Mouse (Mus musculus): ENCODE measurements at regions not wholly inside any gene's neighbourhood (a gene's known extent, or its start where the extent isn't known, plus 50 kb on each side); places are given as distances from the start of the nearest gene placed in this dataset.

- DNase-seq = no peak
Observed at GRCm38 (mm10) chr2:11853210-11853973, 75.7 kb downstream of the Ankrd16 start.

DNA sequence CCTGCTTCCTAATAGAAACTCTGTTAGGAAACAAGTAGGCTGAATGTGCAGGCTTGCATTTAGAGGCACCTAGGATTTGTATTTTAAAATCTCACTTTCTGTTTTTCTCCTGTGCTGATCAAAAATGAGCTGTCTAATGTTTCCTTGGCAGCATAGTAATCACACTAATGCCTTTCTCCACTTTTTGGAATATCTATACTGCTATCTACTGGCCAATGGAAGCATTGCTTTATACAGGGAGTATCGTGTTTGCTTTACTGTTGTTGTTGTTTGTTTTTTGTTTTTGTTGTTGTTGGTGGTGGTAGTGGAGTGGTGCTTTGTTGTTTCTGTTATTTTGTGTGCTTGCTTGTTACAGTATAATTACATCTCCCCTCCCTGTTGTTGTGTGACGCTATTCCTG, 92.3 kb downstream of the Ankrd16 start:
- DNase-seq = no peak

DNA sequence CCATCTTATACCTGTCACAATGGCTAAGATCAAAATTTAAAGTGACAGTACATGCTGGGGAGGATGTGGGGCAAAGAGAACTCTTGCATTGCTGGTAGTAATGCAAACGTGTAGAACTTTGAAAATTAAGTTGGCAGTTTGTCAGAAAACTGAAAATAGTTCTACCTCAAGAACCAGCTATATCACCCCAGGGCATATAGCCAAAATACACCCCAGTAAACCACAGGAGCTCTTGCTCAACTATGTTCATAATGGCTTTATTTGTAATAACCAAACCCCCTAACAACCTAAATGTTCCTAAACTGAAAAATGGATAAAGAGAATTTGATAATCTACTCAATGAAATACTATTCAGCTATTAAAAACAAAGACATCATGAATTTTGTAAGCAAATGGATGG, 102.3 kb downstream of the Ankrd16 start:
- no peak for DNase-seq

DNA sequence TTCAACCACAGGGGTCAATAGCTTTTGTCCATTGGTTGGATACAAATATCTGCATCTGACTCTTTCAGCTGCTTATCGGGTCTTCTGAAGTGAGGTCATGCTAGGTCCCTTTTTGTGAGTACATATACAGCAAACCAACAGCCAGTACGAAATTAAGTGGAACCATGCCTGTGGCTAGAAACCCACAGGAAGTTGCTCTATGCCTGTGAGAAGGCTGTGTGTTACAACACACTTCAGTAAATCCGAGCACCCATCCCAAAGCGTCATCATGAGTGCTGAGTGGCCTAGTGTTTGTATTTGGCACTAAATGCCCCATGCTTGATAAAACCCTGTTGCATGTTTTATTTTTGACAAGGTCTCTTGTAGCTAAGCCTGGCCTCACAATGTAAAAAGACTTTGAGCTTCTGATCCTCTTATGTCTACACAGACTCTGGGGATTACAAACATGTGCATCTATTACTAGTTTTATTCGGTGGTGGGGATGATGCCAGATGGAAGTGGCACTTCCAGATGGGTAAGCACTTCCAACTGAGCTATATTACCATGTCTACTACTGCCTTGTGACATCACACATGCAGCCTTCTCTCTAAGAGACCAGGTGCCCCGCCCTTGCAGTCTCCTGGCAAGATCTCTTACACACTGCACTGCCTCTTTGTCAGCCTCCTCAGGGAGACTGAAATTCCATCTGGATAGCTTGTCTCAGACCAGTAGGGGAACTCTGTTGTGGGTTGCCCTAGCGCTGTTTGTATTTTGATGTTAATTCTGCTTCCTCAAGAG, 117.3 kb downstream of the Ankrd16 start:
- no peak for DNase-seq

DNA sequence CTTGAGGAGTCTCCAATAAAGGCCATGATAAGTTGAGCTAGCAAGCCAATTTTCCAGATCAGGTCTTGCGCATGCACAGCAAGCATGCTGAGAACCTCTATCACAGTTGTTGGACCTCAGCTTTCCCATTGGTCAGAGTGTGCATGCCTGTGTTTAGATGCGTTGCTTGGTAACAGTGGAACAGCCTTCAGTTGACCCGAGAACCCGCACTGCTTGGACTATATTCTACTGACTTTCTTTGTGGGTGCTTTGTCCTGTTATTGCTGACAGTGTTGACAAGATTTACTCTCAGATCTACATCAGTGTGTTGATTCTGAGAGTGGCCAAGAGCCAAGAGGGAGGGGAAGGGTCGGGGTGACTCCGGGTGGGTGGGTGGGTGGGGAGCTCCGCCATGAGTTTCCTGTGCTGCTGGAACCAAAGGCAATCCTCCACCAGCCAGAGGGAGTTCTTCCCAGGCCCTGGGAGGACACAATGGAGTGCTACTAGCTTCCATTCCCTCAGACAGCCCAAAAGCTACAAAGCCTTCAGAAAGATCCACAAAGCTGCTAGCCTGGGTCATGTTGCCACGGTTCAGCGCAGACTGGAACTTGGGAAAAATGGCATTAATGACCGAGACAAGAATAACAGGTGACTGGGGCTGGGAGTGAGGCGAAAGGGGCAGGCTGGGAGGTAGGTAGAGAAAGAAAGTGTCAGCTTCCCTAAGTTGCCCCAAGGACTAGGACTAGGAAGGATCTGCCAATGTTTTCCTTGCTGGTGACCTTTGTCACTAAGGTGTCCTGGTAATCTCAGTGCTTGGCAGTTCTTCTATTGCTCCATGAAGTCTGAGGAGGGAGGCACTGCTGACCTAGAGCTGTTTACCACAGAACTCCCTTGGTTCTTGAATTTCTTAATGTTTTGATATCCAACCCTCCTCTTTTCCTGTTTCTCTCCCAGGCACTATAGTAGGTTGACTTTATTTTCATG, 122.3 kb downstream of the Ankrd16 start:
- DNase-seq = no peak

DNA sequence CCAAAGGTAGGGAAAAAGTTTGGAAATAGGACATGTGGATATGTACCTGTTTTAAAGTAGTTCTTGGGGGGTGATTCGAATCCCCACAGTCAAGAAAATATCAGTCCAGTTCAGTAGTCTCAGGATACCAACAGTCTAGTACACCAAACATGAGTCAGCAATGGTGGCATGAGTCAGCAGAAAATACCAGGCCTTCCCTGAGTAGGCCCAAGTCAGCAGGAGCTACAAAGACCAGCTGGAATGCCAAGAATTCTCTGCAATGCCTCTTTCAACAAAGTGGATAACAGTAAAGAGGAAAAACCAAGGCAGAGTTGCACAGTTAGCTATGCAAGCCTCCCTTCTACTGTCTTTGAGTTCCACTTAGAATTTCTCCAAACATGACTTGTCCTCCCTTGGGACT, 137.1 kb downstream of the Ankrd16 start:
- DNase-seq = no peak

DNA sequence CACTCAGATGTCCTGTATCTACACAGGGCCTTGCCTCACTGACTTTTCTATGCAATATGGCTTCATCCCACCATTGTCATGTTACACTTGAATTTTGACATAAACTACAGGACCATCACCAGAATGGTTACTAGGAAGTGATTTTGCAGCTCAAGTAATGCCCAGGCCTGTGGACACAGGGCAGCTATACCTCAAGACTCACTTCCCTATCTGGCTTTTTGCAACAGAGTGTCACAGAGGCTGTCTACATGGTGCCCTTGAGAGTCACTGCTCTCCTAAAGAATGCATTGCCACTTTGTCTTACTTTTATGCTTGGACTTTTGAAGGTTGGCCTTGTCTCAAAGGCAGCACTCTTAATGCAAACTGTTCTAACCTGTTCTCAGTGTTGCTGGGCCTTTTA, 139.7 kb downstream of the Ankrd16 start:
- no peak for DNase-seq

DNA sequence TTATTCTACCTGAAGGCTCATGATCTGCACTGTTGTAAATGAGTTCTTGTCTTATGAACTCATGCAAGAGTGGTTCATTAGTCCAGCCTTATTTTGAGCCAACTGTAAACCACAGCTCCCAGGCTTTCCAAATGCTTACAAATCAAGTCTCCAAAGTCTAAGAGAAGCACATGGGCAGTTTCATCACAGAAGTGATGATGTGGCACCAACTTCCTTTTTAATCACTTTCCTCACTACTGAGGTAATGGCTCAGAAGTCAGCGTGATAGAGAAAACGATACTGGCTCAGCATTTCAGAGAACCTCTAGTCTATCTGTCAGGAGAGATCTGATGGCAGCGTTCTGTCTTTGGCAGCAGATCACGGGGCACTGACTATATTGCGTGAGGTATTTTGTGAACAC, 140.4 kb downstream of the Ankrd16 start:
- DNase-seq = no peak

GRCm38 (mm10) chr2:11960777-11961176, 183.1 kb downstream of the Ankrd16 start:
- DNase-seq = no peak

GRCm38 (mm10) chr2:11965374-11965773, 187.7 kb downstream of the Ankrd16 start:
- no peak for DNase-seq

DNA sequence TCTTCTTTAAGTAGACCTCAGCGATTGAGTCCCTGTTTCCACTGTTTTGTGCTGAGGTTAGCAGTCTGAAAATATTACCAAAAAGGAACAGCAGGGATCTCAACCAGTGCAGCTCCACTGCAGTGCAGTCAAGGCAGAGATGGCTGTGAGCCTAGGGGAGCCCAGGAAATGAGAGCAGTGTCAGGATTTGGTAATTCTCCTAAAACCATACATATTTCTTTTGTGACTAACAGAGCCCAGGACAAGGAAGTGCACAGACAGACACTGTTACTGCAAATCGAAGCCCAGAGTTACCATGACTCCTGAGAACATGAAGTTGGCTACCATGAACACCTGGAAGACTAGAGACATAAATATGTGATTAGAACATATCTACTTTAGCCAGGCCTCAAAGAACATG, 189.3 kb downstream of the Ankrd16 start:
- no peak for DNase-seq

DNA sequence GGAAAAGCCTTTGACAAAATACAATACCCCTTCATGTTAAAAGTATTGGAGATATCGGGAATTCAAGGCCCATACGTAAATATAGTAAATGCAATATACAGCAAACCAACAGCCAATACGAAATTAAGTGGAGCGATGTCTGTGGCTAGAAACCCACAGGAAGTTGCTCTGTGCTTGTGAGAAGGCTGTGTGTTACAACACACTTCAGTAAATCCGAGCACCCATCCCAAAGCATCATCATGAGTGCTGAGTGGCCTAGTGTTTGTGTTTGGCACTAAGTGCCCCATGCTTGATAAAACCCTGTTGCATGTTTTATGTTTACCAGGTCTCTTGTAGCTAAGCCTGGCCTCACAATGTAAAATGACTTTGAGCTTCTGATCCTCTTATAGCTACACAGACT, 194.3 kb downstream of the Ankrd16 start:
- DNase-seq = no peak

GRCm38 (mm10) chr2:12001938-12002899, 224.5 kb downstream of the Ankrd16 start:
- DNase-seq = peak in 1 of 2 experiments; percentile 8

DNA sequence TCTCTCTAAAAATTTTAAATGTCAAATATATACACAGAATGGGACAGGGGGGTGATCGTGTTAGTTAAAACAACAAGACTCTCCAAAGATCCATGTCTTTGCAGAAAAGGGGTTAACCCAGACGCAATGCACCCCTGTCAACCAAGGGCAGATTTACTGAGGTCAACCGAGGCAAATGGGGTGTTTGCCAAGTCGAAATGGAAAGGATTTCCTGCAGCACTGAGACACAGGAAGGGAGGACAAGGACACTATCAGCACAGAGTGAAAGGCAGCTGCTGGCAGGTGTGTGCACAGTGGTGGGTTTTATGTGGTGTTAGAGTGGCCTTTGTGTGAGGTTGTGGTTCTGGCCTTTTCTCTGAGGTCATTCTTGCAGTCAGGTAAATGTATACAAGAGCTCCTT, 226.7 kb downstream of the Ankrd16 start:
- DNase-seq = no peak

GRCm38 (mm10) chr2:12007201-12007600, 229.5 kb downstream of the Ankrd16 start:
- DNase-seq = no peak

DNA sequence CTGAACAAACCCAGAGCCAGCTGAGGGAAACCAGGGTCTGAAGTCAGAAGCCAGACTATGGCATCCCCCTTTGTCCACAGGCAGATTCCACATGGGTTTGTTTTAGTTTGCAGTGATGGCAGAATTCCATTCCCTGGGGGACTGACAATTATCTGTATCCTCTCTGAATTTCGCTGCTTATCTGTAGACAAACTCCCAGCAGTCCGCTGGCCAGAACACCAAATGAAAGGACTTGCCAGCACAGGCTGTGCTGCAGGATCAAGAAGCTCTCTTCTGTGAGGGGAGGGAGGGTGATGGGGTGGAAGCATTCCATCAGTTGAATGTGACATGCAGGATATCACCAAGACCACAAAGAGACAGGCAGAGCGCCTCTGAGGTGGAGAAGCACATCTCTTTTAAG, 233.8 kb downstream of the Ankrd16 start:
- no peak for DNase-seq

DNA sequence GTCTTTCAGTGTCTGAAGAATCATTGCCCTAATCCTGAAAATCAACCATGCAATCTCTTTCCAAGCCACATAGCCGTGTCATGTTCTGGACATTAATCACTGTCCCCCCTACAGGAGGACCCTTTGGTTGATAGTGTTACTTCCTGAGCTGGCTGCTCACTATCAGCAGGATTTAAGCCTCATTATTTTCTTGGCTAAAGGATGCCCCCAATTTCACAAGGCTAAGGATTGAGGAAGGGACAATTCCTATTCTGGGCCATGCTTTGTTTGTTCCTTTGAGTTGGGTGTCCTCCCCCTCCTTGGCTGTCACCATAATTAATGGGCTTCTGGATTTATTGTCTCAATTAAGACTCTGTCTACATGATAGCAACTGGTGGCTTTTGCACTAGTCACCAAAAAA, 241.9 kb downstream of the Ankrd16 start:
- DNase-seq = no peak

GRCm38 (mm10) chr2:12023402-12024111, 245.9 kb downstream of the Ankrd16 start:
- DNase-seq = peak in 1 of 2 experiments; percentile 9

- DNase-seq = no peak
Observed at GRCm38 (mm10) chr2:12026220-12026619, 248.5 kb downstream of the Ankrd16 start.

GRCm38 (mm10) chr2:12033518-12034322, 256.0 kb downstream of the Ankrd16 start:
- no peak for DNase-seq

DNA sequence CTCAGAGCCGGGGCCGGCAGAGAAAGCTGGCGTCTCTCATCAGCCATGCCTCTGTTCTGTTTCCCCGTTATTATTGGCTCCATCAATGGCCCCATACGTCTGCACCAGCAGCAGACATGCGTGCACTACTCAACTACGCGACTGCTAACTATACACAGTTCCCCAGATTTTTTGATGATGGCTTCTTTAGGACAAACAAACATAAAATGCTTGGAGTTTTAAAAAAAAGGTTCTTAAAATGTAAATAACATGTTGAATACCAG, 256.6 kb downstream of the Ankrd16 start:
- DNase-seq = no peak

Measured in cerebellum, postnatal 25 days (tissue).